Mouse (Mus musculus) neural tube, embryonic 11.5 days (tissue): ENCODE measurements around the gene Gm10309. TPM values are rescaled to one million over a fixed set of nuclear protein-coding genes. Genes with fewer than 3 reads are reported as not detected.

Experiments
- polyA plus RNA-seq: library from polyadenylated mRNA; unstranded; fragments of >200 nt; fragmentation: Nextera tagmentation; extraction: Ambion mirVana; gene quantifications from 2 replicates; pipeline ENCODE4 v1.2.1, GENCODE M21; 2014

Gene Gm10309
- polyA plus RNA-seq, 1 experiment from 2014 or later: 0.23 TPM

Other genes with a start within 250 kb of the Gm10309 start
- gene Epas1, start 248.5 kb upstream of the Gm10309 start, polyA plus RNA-seq: 8.7 and 9.5 TPM in 2 replicates